Mouse (Mus musculus) C2C12 (cell line): ENCODE results near the gene Mrm3.

Experiments used
- CTCF ChIP-seq: IDR thresholded peaks from one replicate; pipeline ENCODE4 v1.5.1; 2011; ENCODE audit not compliant: control insufficient read depth, insufficient read depth, insufficient read length
- MAX ChIP-seq: IDR thresholded peaks from one replicate; pipeline ENCODE4 v1.6.1; 2011; ENCODE audit warnings: mild to moderate bottlenecking, control low read depth
- MYOD1 ChIP-seq: IDR thresholded peaks from one replicate; pipeline ENCODE4 v1.6.1; 2011; ENCODE audit warnings: low read depth; ENCODE audit not compliant: control insufficient read depth, insufficient read length
- MYOG ChIP-seq: IDR thresholded peaks from one replicate; pipeline ENCODE4 v1.6.1; 2011; ENCODE audit not compliant: control insufficient read depth, insufficient read length; ENCODE audit errors: extremely low read depth
- USF1 ChIP-seq: IDR thresholded peaks from one replicate; pipeline ENCODE4 v1.6.1; 2011; ENCODE audit warnings: low read depth, mild to moderate bottlenecking, control low read depth, moderate library complexity

DNA sequence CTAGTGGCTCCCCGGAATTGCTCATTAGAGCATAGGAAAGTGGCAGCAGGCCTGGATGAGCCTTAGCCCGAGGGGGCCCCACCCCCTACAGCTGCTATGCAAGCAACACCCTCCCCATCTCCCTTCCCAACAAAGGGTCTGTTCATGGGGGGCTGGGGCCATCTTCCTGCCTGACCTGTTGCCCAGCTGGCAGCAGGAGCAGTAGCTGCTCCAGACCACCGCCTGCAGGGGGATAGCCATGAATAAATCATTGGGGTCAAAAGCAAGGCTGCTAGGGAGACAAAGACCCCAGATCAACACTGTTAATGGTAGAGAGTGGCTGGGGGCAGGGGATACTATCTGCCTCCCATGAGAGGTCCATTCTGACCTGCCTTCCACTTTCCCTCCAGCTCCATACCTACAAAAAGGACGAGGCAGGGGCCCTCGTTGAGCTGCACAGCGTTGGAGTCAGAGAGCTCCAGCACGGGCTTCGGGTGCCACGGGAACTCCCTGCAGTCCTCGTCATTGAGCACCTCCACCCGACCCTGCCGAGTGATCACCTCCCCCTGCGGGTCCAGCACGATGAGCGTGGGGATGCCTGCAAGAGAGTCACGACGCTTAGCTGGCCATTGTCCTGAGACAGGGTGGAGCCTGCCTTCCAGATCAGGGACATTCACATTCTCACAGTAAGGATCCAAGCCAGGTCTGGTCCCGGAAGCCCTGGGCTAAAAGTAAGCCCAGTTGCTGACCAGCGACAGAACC, 19.3 kb downstream of the Mrm3 start:
- no peak for TF ChIP-seq USF1
- no peak for TF ChIP-seq CTCF
- TF ChIP-seq MYOG = no peak
- TF ChIP-seq MAX = no peak
- no peak for TF ChIP-seq MYOD1
